Mouse (Mus musculus) G1E-ER4 (cell line): ENCODE results near the gene Zfp764. TPM values are rescaled to one million over a fixed set of nuclear protein-coding genes. Genes with fewer than 3 reads are reported as not detected.
"Not testable (repeated sequence)": the region's sequence is repeated elsewhere in the genome, so short reads cannot be mapped to it uniquely, and the experiment has no call there.

Source experiments
- GATA1 ChIP-seq: IDR thresholded peaks from one replicate; pipeline ENCODE4 v1.8.0; 2012; ENCODE audit warnings: low read length, inconsistent platforms
- polyA plus RNA-seq: library from polyadenylated mRNA; stranded (reverse); fragments of >175 nt; gene quantifications from 2 replicates; pipeline ENCODE4 v1.2.3, GENCODE M21; 2012

Zfp764 gene
- polyA plus RNA-seq, 1 experiment = 0.25 TPM

- peak; percentile 51 for TF ChIP-seq GATA1
Measured at GRCm38 (mm10) chr7:127400355-127400754, 6.3 kb downstream of the Zfp764 start.

- no peak for TF ChIP-seq GATA1
Measured at GRCm38 (mm10) chr7:127393944-127394333, 12.7 kb downstream of the Zfp764 start.

- TF ChIP-seq GATA1 = no peak
Measured at GRCm38 (mm10) chr7:127393157-127393943, 13.3 kb downstream of the Zfp764 start, which contains the start of gene E430018J23Rik. TSS of gene E430018J23Rik (minus strand) at chr7:127393629.

GRCm38 (mm10) chr7:127392251-127392824, 14.3 kb downstream of the Zfp764 start:
- TF ChIP-seq GATA1 = no peak

- no peak for TF ChIP-seq GATA1
Measured at GRCm38 (mm10) chr7:127391538-127391937, 15.1 kb downstream of the Zfp764 start.

- no peak for TF ChIP-seq GATA1
Measured at GRCm38 (mm10) chr7:127390306-127390705, 16.3 kb downstream of the Zfp764 start.

GRCm38 (mm10) chr7:127386641-127387392, 19.8 kb downstream of the Zfp764 start, which contains the start of gene 9130019O22Rik:
TSS of gene 9130019O22Rik (minus strand) at chr7:127387166.
- no peak for TF ChIP-seq GATA1

- TF ChIP-seq GATA1 = no peak
Measured at GRCm38 (mm10) chr7:127378310-127378921, 28.2 kb downstream of the Zfp764 start.

GRCm38 (mm10) chr7:127375271-127376245, 31.1 kb downstream of the Zfp764 start, which contains the start of gene Zfp747:
TSS of gene Zfp747 (minus strand) at chr7:127376050.
- TF ChIP-seq GATA1 = not testable (repeated sequence)

GRCm38 (mm10) chr7:127371213-127371612, 35.4 kb downstream of the Zfp764 start:
- no peak for TF ChIP-seq GATA1

GRCm38 (mm10) chr7:127366249-127366648, 40.4 kb downstream of the Zfp764 start:
- TF ChIP-seq GATA1 = no peak

GRCm38 (mm10) chr7:127364166-127364565, 42.5 kb downstream of the Zfp764 start:
- no peak for TF ChIP-seq GATA1

GRCm38 (mm10) chr7:127363475-127363921, 43.1 kb downstream of the Zfp764 start:
- TF ChIP-seq GATA1 = no peak

GRCm38 (mm10) chr7:127361449-127361848, 45.2 kb downstream of the Zfp764 start:
- TF ChIP-seq GATA1 = no peak
